Mouse (Mus musculus) thymus, adult 2 months (tissue): Measurements from ENCODE around the gene Gse1.

Experiments
- CTCF ChIP-seq: fragments of 200-500 bp; IDR thresholded peaks from 2 replicates; pipeline ENCODE4 v1.5.1; 2012; ENCODE audit warnings: mild to moderate bottlenecking, control low read depth, low read length, moderate library complexity, borderline replicate concordance; ENCODE audit not compliant: control insufficient read depth, poor library complexity, insufficient read depth; ENCODE audit errors: extremely low read depth
- POLR2A ChIP-seq: fragments of 200-500 bp; IDR thresholded peaks from 2 replicates; pipeline ENCODE4 v1.6.1; 2012; ENCODE audit warnings: mild to moderate bottlenecking, low read length, control low read depth, moderate library complexity; ENCODE audit not compliant: control insufficient read depth, poor library complexity, insufficient read depth; ENCODE audit errors: extremely low read depth

GRCm38 (mm10) chr8:120234866-120235265 lies 6.6 kb downstream of the Gse1 start:
- TF ChIP-seq POLR2A, result no peak
- no peak for TF ChIP-seq CTCF
